ENCODE assay signal across 8 mouse cellular contexts in genomic region chr14:56885308-56885771, GRCm38 (mm10). TPM values are rescaled to one million over a fixed set of nuclear protein-coding genes. Genes with fewer than 3 reads are reported as not detected.
DNase-seq lines count a peak whose midpoint lies in the region; ATAC-seq lines count a peak whose summit lies in the region.

No protein-coding gene starts in this region.

- peak overlapping the region; percentile 87 for H3K27ac ChIP-seq in intestine, embryonic 14.5 days (ENCODE audit: low read depth)

- peak; percentile 68 to 72 for DNase-seq in adrenal gland, adult 18-20 months (ENCODE audit: low spot score in 2 of 2)
- peak; percentile 96 for DNase-seq in embryo, embryonic 10 days (ENCODE audit: low spot score)
- DNase-seq in gastrocnemius, postnatal 25 days = peak; percentile 71
- DNase-seq in intestine, embryonic 14.5 days (ENCODE audit: low spot score) = peak; percentile 93
- peak; percentile 81 to 92 for DNase-seq in left cerebral cortex, postnatal 14 days (ENCODE audit: low spot score in 2 of 2)
- DNase-seq in right cerebral cortex, postnatal 14 days = peak; percentile 76
- peak; percentile 71 for DNase-seq in urinary bladder, postnatal 25 days (ENCODE audit: low spot score)

- peaks cover 12% of the 10 kb centered on the region; the same call in 1 of the 2 replicates for H3K36me3 ChIP-seq in intestine, embryonic 14.5 days (ENCODE audit: control insufficient read depth, insufficient read depth, low read length)

- peaks cover 10% of the 10 kb centered on the region for H3K4me1 ChIP-seq in intestine, embryonic 14.5 days (replicated peaks; ENCODE audit: control insufficient read depth, insufficient read depth, low read length)

- peak overlapping the region; percentile 62 for H3K9ac ChIP-seq in intestine, embryonic 14.5 days (ENCODE audit: low read length)

- ATAC-seq in intestine, embryonic 14.5 days (replicated peaks; ENCODE audit: low FRiP score, low TSS enrichment, low read depth) = peak; percentile 43
- peak; percentile 42 for ATAC-seq in megakaryocyte-erythroid progenitor cell, adult 5-6 weeks (replicated peaks; ENCODE audit: low FRiP score, low TSS enrichment, poor library complexity, severe bottlenecking)

- H3K4me2 ChIP-seq in intestine, embryonic 14.5 days (ENCODE audit: low read length) = peak overlapping the region; percentile 55

- intact Hi-C loops in left cerebral cortex, postnatal 14 days (cut with DNase I) = no loop called here

- peak overlapping the region; percentile 43 for H3K4me3 ChIP-seq in intestine, embryonic 14.5 days (ENCODE audit: low read depth, low read length)

- 2% methylated on average over 31 of the region's 36 CpGs for whole genome bisulfite sequencing in intestine, embryonic 14.5 days

- H3K9me3 ChIP-seq in intestine, embryonic 14.5 days (ENCODE audit: control insufficient read depth, low read length) = no peaks in the 10 kb centered on the region

- no peaks in the 10 kb centered on the region for H3K27me3 ChIP-seq in intestine, embryonic 14.5 days (replicated peaks; ENCODE audit: control insufficient read depth, insufficient read depth, low read length)

RNA-seq across cellular contexts. Expression of gene Zmym2, which starts 1.1 kb away (rescaled TPM):
- 10 to 100 TPM; 42.9 to 47.6 TPM for total RNA-seq in adrenal gland, adult 18-20 months (2021)
- 10 to 100 TPM; 27.9 to 30.0 TPM for total RNA-seq in gastrocnemius, postnatal 25 days (2021)
- polyA plus RNA-seq in intestine, embryonic 14.5 days (2014; fragmentation: Nextera tagmentation; extraction: Ambion mirVana) = 37.6 and 45.9 TPM in 2 replicates
- 10 to 100 TPM; 83.4 to 84.4 TPM for total RNA-seq in left cerebral cortex, postnatal 14 days (2021)
- 53.6 and 53.7 TPM in 2 replicates for total RNA-seq in megakaryocyte-erythroid progenitor cell, adult 5-6 weeks (2014; fragmentation: Nextera tagmentation)
- total RNA-seq in megakaryocyte-erythroid progenitor cell, adult 5-6 weeks (2017) = 37.3 and 63.3 TPM in 2 replicates

Comparison
In these comparisons a context has a peak if more than half of its experiments do, and no peak if none do; other contexts are left out.
1. Peak in every context shown above with its lines: DNase-seq, ATAC-seq, H3K4me3 ChIP-seq and H3K27ac ChIP-seq.